Mouse (Mus musculus): Measurements from ENCODE around the gene Gm6993.

DNA sequence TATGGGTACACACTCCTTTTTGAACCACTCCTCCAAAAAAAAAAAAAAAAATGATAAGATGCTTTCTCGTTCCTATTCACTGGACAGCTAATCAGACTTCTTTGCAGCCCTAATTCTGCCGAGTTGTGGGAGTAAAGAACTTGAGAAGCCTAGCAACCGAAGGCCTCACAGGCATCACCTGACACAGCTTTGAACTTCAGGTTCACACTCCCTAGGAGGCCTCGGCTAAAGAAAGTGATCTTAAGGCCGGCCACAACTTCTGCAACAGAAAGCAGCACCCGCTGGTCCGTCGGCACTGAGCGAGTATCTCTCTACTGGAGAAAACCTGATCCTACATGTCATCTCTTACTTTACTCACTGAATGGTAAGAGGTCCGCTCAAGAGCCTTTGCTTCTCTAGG lies 8.1 kb downstream of the Gm6993 start:
- no peak for TF ChIP-seq CTCF (IDR thresholded peaks at IDR 0.05; ENCODE audit: low read depth)
- TF ChIP-seq EP300 (IDR thresholded peaks at IDR 0.05; ENCODE audit: low read depth) = no peak
